Mouse (Mus musculus): ENCODE data around the gene Tra2a.
"Not testable (repeated sequence)": the region's sequence is repeated elsewhere in the genome, so short reads cannot be mapped to it uniquely, and the experiment has no call there.

Gene Tra2a

DNA sequence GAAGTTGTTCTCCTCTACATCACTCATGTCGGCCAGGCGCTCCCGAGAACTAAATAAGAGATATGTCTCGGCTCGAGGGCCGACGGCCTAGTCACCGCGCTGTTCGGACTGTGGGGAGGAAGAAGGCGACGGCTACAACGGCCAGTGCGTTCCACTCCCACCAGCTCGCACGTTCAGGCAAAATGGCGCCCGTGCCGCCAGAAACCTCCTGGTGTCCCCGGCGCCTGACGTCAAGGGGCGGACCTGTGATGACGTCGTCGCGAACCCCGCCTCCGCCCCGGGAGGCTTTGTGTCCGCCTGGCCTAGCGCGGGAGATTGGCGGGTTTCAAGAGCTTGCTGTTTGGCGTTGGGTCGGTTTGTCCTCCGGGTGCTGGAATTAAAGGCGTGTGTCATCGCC lies at the start of gene Tra2a:
Gene Tra2a (minus strand): TSS at position 187 of the 397 bp plus-strand sequence.
- peak; percentile 98 for DNase-seq (ENCODE audit: low spot score)

- no peak for DNase-seq (ENCODE audit: low spot score)
Observed at GRCm38 (mm10) chr6:49298286-49298685, 34.5 kb upstream of the Tra2a start.

DNA sequence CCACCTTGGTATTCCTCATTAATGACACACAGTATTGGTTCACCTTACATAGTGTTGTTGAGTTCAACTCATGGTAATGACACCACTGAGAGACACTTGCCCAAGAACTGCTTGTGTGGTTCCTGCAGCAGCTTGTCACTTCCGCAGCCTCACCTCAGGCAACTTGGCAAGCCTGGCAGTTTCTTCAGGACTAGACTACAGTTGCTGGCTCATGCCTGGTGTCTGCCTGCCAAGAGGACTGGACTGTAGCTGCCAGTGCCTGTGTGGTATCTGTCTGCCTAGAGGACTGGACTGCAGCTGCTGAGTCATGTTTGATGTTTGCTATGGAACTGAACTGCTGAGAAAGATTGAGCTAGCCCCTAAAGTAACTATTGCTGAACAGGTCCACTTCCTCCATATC lies 18.3 kb upstream of the Tra2a start:
- peak; percentile 24 for DNase-seq (ENCODE audit: low spot score)

GRCm38 (mm10) chr6:49280942-49281341 lies 17.1 kb upstream of the Tra2a start:
- no peak for DNase-seq (ENCODE audit: low spot score)

- no peak for DNase-seq (ENCODE audit: low spot score)
Observed at GRCm38 (mm10) chr6:49275296-49275695, 11.5 kb upstream of the Tra2a start.

- no peak for DNase-seq (ENCODE audit: low spot score)
Observed at GRCm38 (mm10) chr6:49274416-49275091, 10.7 kb upstream of the Tra2a start.

DNA sequence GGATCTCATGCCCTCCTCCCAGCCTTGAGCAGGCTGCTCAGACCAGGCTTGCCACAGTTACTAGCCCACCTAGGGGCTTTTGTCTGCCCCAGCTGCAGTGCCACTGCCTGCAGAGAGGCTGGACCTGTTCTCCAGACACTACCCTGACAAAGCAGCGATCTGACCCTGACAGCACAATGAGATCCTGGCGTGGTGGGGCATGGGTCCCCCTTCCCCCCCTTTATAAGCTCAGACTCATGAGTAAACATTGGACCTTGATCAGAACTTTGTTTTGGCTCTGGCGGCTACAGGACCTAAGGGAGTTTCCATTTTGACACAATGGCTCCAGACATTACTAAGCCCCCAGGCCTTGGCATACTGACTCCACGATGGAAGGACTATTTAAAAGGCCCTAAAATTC lies 10.1 kb upstream of the Tra2a start:
- DNase-seq (ENCODE audit: low spot score): no peak

- DNase-seq (ENCODE audit: low spot score): no peak
Observed at GRCm38 (mm10) chr6:49272863-49273262, 9.0 kb upstream of the Tra2a start.

- DNase-seq (ENCODE audit: low spot score): no peak
Observed at GRCm38 (mm10) chr6:49271815-49272214, 8.0 kb upstream of the Tra2a start.

DNA sequence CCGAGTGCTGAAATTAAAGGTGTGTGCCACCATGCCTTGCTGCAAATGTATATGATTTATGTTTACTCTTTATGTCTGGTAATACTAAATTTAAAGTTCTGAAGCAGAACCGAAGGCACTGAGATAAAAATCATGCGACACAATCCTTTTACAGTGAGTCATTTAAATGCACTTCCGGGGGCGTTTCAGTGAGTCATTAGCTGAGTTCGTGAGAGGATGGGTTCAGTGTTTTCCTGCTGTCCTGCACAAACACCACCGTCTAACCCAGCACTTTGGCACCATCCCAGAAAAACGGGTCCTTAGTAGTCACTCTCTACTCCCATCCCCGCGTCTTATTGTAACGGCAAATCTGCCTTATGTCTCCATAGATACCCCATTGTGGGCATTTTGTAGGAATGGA lies 6.1 kb upstream of the Tra2a start:
- no peak for DNase-seq (ENCODE audit: low spot score)

- DNase-seq (ENCODE audit: low spot score): peak; percentile 84
Observed at GRCm38 (mm10) chr6:49269200-49269599, 5.4 kb upstream of the Tra2a start.

GRCm38 (mm10) chr6:49267686-49268085 lies 3.9 kb upstream of the Tra2a start:
- DNase-seq (ENCODE audit: low spot score): no peak

GRCm38 (mm10) chr6:49265207-49265606 lies 1.4 kb upstream of the Tra2a start:
- DNase-seq (ENCODE audit: low spot score): not testable (repeated sequence)

- not testable (repeated sequence) for DNase-seq (ENCODE audit: low spot score)
Observed at GRCm38 (mm10) chr6:49264446-49264845, 613 bp upstream of the Tra2a start.

- DNase-seq (ENCODE audit: low spot score): peak; percentile 41
Observed at GRCm38 (mm10) chr6:49263081-49263846, 569 bp downstream of the Tra2a start.

GRCm38 (mm10) chr6:49262421-49262820 lies 1.4 kb downstream of the Tra2a start:
- DNase-seq (ENCODE audit: low spot score): no peak

DNA sequence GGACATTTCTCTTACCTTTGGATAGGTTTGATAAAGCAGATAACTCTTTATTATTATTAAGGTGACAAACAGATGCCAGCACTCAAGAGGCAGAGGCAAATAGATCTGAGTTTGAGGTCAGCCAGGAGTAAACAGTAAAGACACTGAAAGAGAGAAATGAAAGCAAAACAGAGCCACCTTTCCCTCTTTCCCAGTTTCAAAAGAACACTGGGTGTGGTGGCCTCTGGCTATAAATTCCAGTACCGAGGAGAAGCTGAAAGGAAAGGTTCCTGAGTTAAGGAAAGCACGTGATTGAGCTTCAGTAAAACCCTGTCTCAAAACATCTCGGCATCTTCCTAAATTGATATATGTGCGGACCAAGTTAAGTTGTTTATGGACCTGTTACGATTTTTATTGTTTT lies 4.1 kb downstream of the Tra2a start:
- no peak for DNase-seq (ENCODE audit: low spot score)

- DNase-seq (ENCODE audit: low spot score): no peak
Observed at GRCm38 (mm10) chr6:49257880-49258279, 6.0 kb downstream of the Tra2a start.

DNA sequence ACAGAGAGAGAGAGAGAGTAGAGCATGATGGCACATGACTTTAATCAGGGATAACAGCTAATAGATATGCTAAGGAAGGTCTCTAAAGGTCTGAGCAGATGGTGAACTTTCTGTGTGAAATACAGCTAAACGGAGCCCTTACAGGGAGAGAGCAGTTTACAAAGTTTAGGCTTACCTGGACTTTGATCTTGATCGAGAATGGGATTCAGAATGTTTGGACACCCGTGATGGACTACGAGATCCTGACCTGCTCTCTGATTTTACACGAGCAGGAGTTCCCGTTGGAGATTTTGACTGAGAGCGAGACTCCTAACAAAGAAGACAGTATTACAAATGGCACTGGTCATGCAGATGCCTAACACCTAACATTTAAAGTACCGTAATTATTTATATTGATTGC lies 11.6 kb downstream of the Tra2a start:
- DNase-seq (ENCODE audit: low spot score): no peak

DNA sequence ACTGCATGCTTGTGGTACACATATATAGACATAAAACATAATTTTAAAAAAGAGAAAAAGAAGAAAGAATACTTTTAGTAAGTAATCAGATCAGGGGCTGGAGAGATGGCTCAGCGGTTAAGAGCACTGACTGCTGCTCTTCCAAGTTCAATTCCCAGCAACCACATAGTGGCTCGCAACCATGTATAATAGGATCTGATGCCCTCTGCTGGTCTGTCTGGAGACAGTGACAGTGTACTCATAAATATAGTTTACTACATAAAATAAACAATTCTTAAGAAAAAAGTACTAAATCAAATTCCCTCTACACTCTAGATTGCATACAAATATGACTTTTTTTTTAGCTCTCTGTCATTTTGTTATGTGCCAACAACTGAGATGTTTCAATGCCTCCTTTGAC lies 12.6 kb downstream of the Tra2a start:
- DNase-seq (ENCODE audit: low spot score): no peak

GRCm38 (mm10) chr6:49247246-49247645 lies 16.6 kb downstream of the Tra2a start:
- no peak for DNase-seq (ENCODE audit: low spot score)

GRCm38 (mm10) chr6:49242331-49242730 lies 21.5 kb downstream of the Tra2a start:
- no peak for DNase-seq (ENCODE audit: low spot score)

- DNase-seq (ENCODE audit: low spot score): no peak
Observed at GRCm38 (mm10) chr6:49241562-49241961, 22.3 kb downstream of the Tra2a start.

DNA sequence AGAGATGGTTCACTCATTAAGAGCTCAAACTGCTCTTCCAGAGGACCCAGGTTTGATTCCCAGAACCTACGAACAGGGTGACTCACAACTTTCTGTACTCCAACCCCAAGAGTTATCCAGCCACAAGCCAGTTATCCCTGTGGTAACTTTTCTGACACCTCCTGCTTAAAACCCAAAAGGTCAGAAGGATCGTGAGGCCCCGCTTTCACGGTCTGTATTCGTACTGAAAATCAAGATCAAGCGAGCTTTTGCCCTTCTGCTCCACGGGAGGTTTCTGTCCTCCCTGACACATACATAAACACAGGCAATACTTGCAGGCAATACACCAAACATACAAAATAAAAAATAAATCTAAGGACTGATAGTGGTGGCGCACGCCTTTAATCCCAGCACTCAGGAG lies 27.5 kb downstream of the Tra2a start:
- peak; percentile 100 for DNase-seq (ENCODE audit: low spot score)
